Comparison of ENCODE assay signal across 33 mouse cellular contexts in the genomic region with DNA sequence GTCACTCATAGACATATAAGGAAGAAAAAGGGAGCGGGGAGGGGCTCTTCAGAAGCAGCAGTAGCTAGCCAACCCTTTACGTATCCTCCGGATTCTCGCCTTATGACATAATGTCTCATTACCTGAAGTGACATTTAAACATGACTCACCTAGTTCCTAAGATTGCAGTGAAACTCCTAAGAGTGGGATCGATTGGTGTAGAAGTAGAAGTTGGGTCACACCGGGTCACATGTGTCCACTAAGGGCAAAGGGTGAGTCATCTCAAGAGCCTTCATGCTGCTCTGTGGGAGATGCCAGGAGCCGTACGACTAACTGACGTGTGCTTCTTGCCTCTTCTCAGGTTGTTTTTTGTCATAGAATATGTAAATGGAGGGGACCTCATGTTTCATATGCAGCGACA. TPM values are rescaled to one million over a fixed set of nuclear protein-coding genes. Genes with fewer than 3 reads are reported as not detected.
DNase-seq lines count a peak whose midpoint lies in the region; ATAC-seq lines count a peak whose summit lies in the region.
"Had no signal": no experiment of that assay in that cellular context is flagged by ENCODE, and none has a peak within 500 bp of the region (broad histone marks: within the 10 kb centered on the region; RNA-seq: fewer than 3 reads in every experiment).

No protein-coding gene starts in this region.

- no peak overlapping the region for H3K4me3 ChIP-seq in intestine, embryonic 15.5 days (replicated peaks)
- H3K4me3 ChIP-seq in intestine, embryonic 16.5 days (ENCODE audit: low read length), result no peak overlapping the region
- H3K4me3 ChIP-seq: embryonic facial prominence, embryonic 12.5 days; forebrain, embryonic 10.5 days; forebrain, embryonic 15.5 days; hindbrain, embryonic 12.5 days; layer of hippocampus, adult 2 months; lung, embryonic 15.5 days; myocyte; neural tube, embryonic 12.5 days had no signal

- WGBS in intestine, embryonic 15.5 days, result 87% methylated on average over 10 of the region's 10 CpGs
- 88% methylated on average over 10 of the region's 10 CpGs for WGBS in intestine, embryonic 16.5 days

- no peaks in the 10 kb centered on the region for H3K27me3 ChIP-seq in intestine, embryonic 15.5 days (replicated peaks)
- no peaks in the 10 kb centered on the region for H3K27me3 ChIP-seq in intestine, embryonic 16.5 days (replicated peaks; ENCODE audit: control insufficient read depth, insufficient read depth, low read length)
- H3K27me3 ChIP-seq: embryonic facial prominence, embryonic 12.5 days; forebrain, embryonic 15.5 days; hindbrain, embryonic 12.5 days; lung, embryonic 15.5 days; neural tube, embryonic 12.5 days had no signal

- DNase-seq in 3T3-L1 (ENCODE audit: low read depth, low spot score), result peak; percentile 39
- peak; percentile 47 for DNase-seq in 416B (ENCODE audit: low read depth)
- no peak for DNase-seq in kidney, postnatal 36 days
- DNase-seq in ovary, postnatal 10 days (ENCODE audit: low spot score), result no peak
- DNase-seq: cerebellum, adult 11 months; cerebellum, adult 9-10 months; cerebellum, postnatal 36 days; gastrocnemius, postnatal 25 days; heart, adult 18-20 months; heart, postnatal 36 days; kidney, adult 11 months; kidney, postnatal 14 days; layer of hippocampus, postnatal 36 days; left cerebral cortex, postnatal 4 days; right cerebral cortex, postnatal 4 days; thymus, postnatal 4 days had no signal

- peaks cover 9% of the 10 kb centered on the region for H3K36me3 ChIP-seq in intestine, embryonic 15.5 days
- H3K36me3 ChIP-seq in intestine, embryonic 16.5 days (ENCODE audit: control insufficient read depth, insufficient read depth, low read length), result peaks cover 2% of the 10 kb centered on the region; the same call in 1 of the 2 replicates

- H3K9me3 ChIP-seq in intestine, embryonic 15.5 days, result no peaks in the 10 kb centered on the region
- no peaks in the 10 kb centered on the region for H3K9me3 ChIP-seq in intestine, embryonic 16.5 days (ENCODE audit: control insufficient read depth, low read length)
- H3K9me3 ChIP-seq: embryonic facial prominence, embryonic 12.5 days; forebrain, embryonic 10.5 days; forebrain, embryonic 15.5 days; hindbrain, embryonic 12.5 days; lung, embryonic 15.5 days; neural tube, embryonic 12.5 days had no signal

- no peaks in the 10 kb centered on the region for H3K4me1 ChIP-seq in intestine, embryonic 15.5 days (replicated peaks)
- H3K4me1 ChIP-seq in intestine, embryonic 16.5 days (ENCODE audit: control insufficient read depth, insufficient read depth, low read length), result no peaks in the 10 kb centered on the region
- H3K4me1 ChIP-seq: embryonic facial prominence, embryonic 12.5 days; forebrain, embryonic 10.5 days; forebrain, embryonic 15.5 days; hindbrain, embryonic 12.5 days; lung, embryonic 15.5 days; neural tube, embryonic 12.5 days had no signal

- no peak overlapping the region for H3K27ac ChIP-seq in intestine, embryonic 15.5 days
- no peak overlapping the region for H3K27ac ChIP-seq in intestine, embryonic 16.5 days (ENCODE audit: low read length)
- H3K27ac ChIP-seq: embryonic facial prominence, embryonic 12.5 days; forebrain, embryonic 10.5 days; forebrain, embryonic 15.5 days; hindbrain, embryonic 12.5 days; hindbrain, postnatal 0 days; layer of hippocampus, adult 2 months; liver, embryonic 14.5 days; lung, embryonic 15.5 days; neural tube, embryonic 12.5 days had no signal

- no peak overlapping the region for H3K9ac ChIP-seq in intestine, embryonic 15.5 days
- H3K9ac ChIP-seq in intestine, embryonic 16.5 days (ENCODE audit: low read depth, low read length), result no peak overlapping the region
- H3K9ac ChIP-seq: embryonic facial prominence, embryonic 12.5 days; forebrain, embryonic 15.5 days; hindbrain, embryonic 12.5 days; liver, embryonic 14.5 days; lung, embryonic 15.5 days; neural tube, embryonic 12.5 days had no signal

- peak; percentile 47; the same call in 1 of the 2 replicates for ATAC-seq in intestine, embryonic 15.5 days
- ATAC-seq in intestine, embryonic 16.5 days, result no peak
- peak; percentile 35; the same call in 1 of the 2 replicates for ATAC-seq in granulocyte monocyte progenitor cell, adult 5-6 weeks (replicated peaks; ENCODE audit: poor library complexity, severe bottlenecking)
- ATAC-seq in monocyte, adult 5-6 weeks (replicated peaks; ENCODE audit: insufficient number of reproducible peaks, low FRiP score, low TSS enrichment, poor library complexity, severe bottlenecking), result no peak
- ATAC-seq: forebrain, embryonic 15.5 days; hindbrain, postnatal 0 days; midbrain, embryonic 16.5 days had no signal

- H3K4me2 ChIP-seq in intestine, embryonic 15.5 days (replicated peaks), result no peak overlapping the region
- no peak overlapping the region for H3K4me2 ChIP-seq in intestine, embryonic 16.5 days (ENCODE audit: low read depth, low read length)
- H3K4me2 ChIP-seq: embryonic facial prominence, embryonic 12.5 days; forebrain, embryonic 15.5 days; heart, embryonic 11.5 days; hindbrain, embryonic 12.5 days; lung, embryonic 15.5 days; midbrain, embryonic 11.5 days; neural tube, embryonic 12.5 days had no signal

RNA-seq across cellular contexts. Expression of gene Prkci, which starts 43.1 kb away (rescaled TPM):
- polyA plus RNA-seq in intestine, embryonic 15.5 days (2015; fragmentation: Nextera tagmentation; extraction: Ambion mirVana), result 33.7 and 38.5 TPM in 2 replicates
- 24.6 and 29.1 TPM in 2 replicates for polyA plus RNA-seq in intestine, embryonic 16.5 days (2015; fragmentation: Nextera tagmentation; extraction: Ambion mirVana)
- total RNA-seq in granulocyte monocyte progenitor cell, adult 5-6 weeks (2014; fragmentation: Nextera tagmentation), result 12.8 and 22.5 TPM in 2 replicates
- total RNA-seq in granulocyte monocyte progenitor cell, adult 5-6 weeks (2017), result 16.0 and 19.6 TPM in 2 replicates
- total RNA-seq in monocyte, adult 5-6 weeks (2017), result 7.7 to 11.1 TPM (median 9.3 TPM) in 3 replicates

RNA-seq across cellular contexts. Expression of gene Skil, which starts 56.2 kb away (rescaled TPM):
- 17.5 and 21.3 TPM in 2 replicates for polyA plus RNA-seq in intestine, embryonic 15.5 days (2015; fragmentation: Nextera tagmentation; extraction: Ambion mirVana)
- 14.2 and 15.9 TPM in 2 replicates for polyA plus RNA-seq in intestine, embryonic 16.5 days (2015; fragmentation: Nextera tagmentation; extraction: Ambion mirVana)
- total RNA-seq in granulocyte monocyte progenitor cell, adult 5-6 weeks (2014; fragmentation: Nextera tagmentation), result 5.0 and 7.4 TPM in 2 replicates
- 9.2 and 10.5 TPM in 2 replicates for total RNA-seq in granulocyte monocyte progenitor cell, adult 5-6 weeks (2017)
- 160 to 207 TPM (median 169 TPM) in 3 replicates for total RNA-seq in monocyte, adult 5-6 weeks (2017)

Comparison
In these comparisons a context has a peak if more than half of its experiments do, and no peak if none do; other contexts are left out.
1. ATAC-seq: peak in intestine, embryonic 15.5 days (single experiment) and granulocyte monocyte progenitor cell, adult 5-6 weeks (single experiment); none in intestine, embryonic 16.5 days (single experiment) and monocyte, adult 5-6 weeks (single experiment).
2. DNase-seq: peak in 3T3-L1 (single experiment) and 416B (single experiment); none in kidney, postnatal 36 days (0 of 2) and ovary, postnatal 10 days (single experiment).
3. RNA of gene Skil, which starts 56.2 kb away (total RNA-seq): 160 to 207 TPM in monocyte, adult 5-6 weeks; 5.0 to 10.5 TPM in granulocyte monocyte progenitor cell, adult 5-6 weeks; every median in the first group is over 10 times any median in the second.